Mouse (Mus musculus) olfactory bulb, adult 2 months (tissue): ENCODE measurements around the gene Atg4c.

Source experiments
- CTCF ChIP-seq: fragments of 200-500 bp; IDR thresholded peaks from 2 replicates; pipeline ENCODE4 v1.5.1; 2012; ENCODE audit warnings: low read depth, mild to moderate bottlenecking, low read length, moderate library complexity; ENCODE audit not compliant: insufficient read depth
- POLR2A ChIP-seq: fragments of 200-500 bp; IDR thresholded peaks from 2 replicates; pipeline ENCODE4 v1.6.1; 2012; ENCODE audit warnings: mild to moderate bottlenecking, low read depth, low read length, moderate library complexity; ENCODE audit not compliant: insufficient read depth

DNA sequence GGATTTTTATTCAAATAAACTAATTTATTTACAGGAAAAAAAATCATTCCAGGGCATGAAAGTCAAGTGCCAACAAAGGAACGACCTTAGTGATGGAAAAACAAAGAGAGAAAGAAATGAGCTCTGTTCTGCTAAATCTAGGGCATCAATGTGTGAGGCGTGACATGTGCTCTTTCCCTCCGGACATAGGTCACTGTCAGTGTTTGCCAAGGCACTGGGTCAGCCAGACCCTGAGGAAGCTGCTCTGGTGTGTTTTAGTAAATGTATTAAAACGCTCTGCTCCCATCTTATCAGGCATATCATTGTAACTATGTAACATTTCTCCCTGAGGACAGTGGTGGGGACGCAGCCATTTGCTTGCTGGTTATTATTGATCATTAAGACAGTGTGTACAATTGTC, 14.9 kb upstream of the Atg4c start:
- TF ChIP-seq CTCF (no peak), POLR2A (no peak)
